Mouse (Mus musculus) frontal cortex, postnatal 36 days (tissue): ENCODE measurements at regions not wholly inside any gene's neighbourhood (a gene's known extent, or its start where the extent isn't known, plus 50 kb on each side); places are given as distances from the start of the nearest gene placed in this dataset.

Experiments used
- DNase-seq, 2 experiments: peaks; one replicate each; pipeline ENCODE4 v3.0.0; 2022; ENCODE audit warnings: low spot score in 2 of 2

DNA sequence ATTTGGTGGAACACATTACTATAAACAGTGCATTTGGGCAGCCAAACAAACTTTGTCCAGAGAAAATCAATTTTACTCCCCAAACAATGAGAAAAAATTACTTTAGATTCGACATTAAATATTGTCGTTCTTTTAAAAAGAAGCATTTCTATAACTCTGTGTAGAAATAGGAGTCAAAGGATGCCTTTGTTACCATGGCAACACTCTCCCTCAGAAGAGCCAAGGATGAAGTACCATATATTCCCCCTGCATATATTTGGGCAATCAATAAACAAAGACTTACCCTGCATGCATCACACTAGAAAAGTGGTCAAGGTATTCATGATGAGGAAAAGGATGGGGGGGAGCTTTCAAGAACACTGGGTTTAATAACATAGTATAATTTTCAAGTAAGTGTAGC is 70.9 kb upstream of the Tenm2 start:
- no peak for DNase-seq
